Mouse (Mus musculus) liver (tissue): ENCODE data around the gene Krtap5-4.
"Not testable (repeated sequence)": the region's sequence is repeated elsewhere in the genome, so short reads cannot be mapped to it uniquely, and the experiment has no call there.

Experiments
- DNase-seq: peaks from one replicate; pipeline ENCODE4 v3.0.0-alpha.2; 2020; ENCODE audit warnings: mixed read lengths

The Krtap5-4 gene

GRCm38 (mm10) chr7:142322641-142323040, 19.3 kb downstream of the Krtap5-4 start:
- no peak for DNase-seq

- DNase-seq: no peak
Observed at GRCm38 (mm10) chr7:142323396-142324117, 20.2 kb downstream of the Krtap5-4 start.

GRCm38 (mm10) chr7:142326714-142327445, 23.5 kb downstream of the Krtap5-4 start:
- DNase-seq: no peak

- DNase-seq: no peak
Observed at GRCm38 (mm10) chr7:142328507-142328906, 25.2 kb downstream of the Krtap5-4 start.

- DNase-seq: peak; percentile 54
Observed at GRCm38 (mm10) chr7:142330271-142330724, 26.9 kb downstream of the Krtap5-4 start.

- no peak for DNase-seq
Observed at GRCm38 (mm10) chr7:142331281-142331680, 27.9 kb downstream of the Krtap5-4 start.

GRCm38 (mm10) chr7:142332741-142333140, 29.4 kb downstream of the Krtap5-4 start:
- DNase-seq: not testable (repeated sequence)

- DNase-seq: peak; percentile 92
Observed at GRCm38 (mm10) chr7:142334246-142334645, 30.9 kb downstream of the Krtap5-4 start.

GRCm38 (mm10) chr7:142335151-142335550, 31.8 kb downstream of the Krtap5-4 start:
- no peak for DNase-seq

- DNase-seq: peak; percentile 54
Observed at GRCm38 (mm10) chr7:142340269-142340970, 37.1 kb downstream of the Krtap5-4 start.

- DNase-seq: no peak
Observed at GRCm38 (mm10) chr7:142341564-142342246, 38.4 kb downstream of the Krtap5-4 start.

GRCm38 (mm10) chr7:142342247-142342640, 38.9 kb downstream of the Krtap5-4 start:
- DNase-seq: no peak

GRCm38 (mm10) chr7:142347542-142347941, 44.2 kb downstream of the Krtap5-4 start:
- peak; percentile 67 for DNase-seq

GRCm38 (mm10) chr7:142349308-142349961, 46.1 kb downstream of the Krtap5-4 start:
- no peak for DNase-seq

- no peak for DNase-seq
Observed at GRCm38 (mm10) chr7:142351569-142351968, 48.2 kb downstream of the Krtap5-4 start.

- peak; percentile 80 for DNase-seq
Observed at GRCm38 (mm10) chr7:142353854-142354253, 50.5 kb downstream of the Krtap5-4 start.
